Mouse (Mus musculus): ENCODE results near the gene Jag1.

Jag1 gene

DNA sequence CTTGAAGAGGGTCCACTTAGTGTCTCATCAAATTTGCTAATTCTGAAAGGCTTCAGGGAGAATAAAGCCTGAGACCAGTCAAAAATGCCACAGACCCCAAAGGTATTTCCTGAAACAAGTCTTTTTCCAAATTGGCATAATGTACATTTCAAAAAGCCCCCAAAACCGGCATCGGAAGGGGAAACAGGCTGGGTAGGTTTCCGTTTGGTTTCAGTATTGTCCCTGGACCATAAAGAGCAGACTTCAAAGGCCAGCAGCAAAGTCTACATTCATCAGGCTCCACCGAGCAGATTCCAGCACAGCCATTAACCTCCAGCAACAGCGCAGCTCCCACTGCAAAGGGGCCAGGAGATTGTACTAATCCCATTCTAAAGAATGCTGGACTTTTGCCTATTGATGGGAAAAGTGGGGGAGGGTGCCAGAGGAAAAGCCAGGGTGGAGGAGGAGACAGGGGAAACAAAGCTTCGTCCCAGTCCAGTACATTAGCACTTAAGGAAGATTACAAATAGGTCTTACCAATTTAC is 17.2 kb downstream of the Jag1 start:
- in situ Hi-C loops (cut with MboI) = no loop called here

DNA sequence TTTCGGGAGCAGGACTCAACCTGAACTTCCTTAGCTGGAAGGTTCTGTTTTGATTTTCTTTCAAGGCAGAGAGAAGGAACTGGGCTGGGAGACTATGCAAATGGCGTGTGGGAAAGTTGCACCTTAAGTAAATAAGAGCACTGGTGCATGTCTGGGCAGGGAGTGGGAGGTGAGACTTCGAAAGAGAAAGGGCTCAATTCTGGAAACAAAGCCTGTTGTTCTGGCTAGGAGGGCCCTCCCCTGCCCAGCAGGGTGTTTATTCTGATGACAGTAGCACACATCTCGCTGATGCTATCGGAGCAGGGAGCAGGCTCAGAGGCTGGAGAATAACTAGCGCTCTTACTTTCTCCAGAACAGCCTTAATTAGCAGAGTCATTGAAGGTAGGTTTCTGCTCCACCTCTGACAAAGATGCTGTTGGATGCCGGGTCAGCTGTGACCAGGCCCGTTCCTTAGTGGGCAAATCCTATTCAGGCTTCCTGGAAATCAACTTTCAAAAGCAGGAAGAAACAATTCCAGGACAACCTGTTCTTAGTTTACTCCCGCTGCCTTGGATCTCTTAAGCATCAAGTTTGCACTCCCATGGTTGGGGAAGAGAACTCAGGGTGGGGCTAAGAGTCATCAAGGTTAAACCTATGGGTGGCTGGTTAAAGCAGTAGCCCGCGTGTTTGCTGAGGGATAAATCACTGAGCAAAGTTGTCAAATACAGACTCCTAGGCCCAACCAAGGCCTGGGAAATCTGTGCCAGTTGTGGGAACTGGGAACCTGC is 18.0 kb downstream of the Jag1 start:
- in situ Hi-C loops (cut with MboI) = no loop called here

DNA sequence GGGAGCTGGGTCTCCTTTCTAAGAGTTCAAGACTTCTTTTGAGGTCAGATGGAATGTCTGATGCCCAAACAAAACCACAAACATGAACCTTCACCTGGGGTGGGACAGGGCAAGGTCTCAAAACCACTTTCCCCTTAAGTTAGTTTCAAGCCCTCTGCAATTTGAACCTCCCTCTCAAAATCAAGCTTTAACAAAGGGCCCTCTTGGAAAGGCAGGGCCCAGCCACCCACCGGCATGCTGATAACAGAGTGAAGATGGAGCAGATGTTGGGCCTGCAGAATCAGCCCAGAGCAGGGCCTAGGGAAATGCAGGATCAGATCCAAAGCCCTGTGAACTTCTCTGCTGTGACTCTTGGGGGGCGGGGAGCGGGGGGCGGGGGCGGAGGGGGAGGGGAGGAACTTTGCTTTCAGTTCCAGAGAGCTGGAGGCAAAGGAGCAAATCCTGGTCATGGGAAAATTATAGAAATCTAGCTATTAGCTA is 19.4 kb downstream of the Jag1 start:
- in situ Hi-C loops (cut with MboI) = no loop called here

DNA sequence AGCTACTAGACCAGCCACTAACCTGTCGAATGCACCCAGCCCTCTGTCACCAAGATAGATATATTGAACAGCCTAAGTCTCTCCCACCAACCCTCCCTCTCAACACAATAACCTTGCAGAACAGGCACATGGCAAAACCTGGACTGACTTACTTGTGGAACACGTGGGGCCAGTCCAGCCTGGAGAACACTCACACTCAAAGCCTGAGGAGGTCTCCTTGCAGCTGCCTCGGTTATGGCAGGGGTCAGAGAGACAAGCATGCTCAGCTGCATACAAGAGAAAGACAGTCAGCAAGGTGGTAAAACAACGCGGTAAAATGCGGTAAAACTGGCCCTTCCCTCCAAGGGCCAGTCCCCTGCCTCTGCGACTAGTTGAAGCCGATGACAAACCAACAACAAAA is 22.1 kb downstream of the Jag1 start:
- in situ Hi-C loops (cut with MboI) = no loop called here

DNA sequence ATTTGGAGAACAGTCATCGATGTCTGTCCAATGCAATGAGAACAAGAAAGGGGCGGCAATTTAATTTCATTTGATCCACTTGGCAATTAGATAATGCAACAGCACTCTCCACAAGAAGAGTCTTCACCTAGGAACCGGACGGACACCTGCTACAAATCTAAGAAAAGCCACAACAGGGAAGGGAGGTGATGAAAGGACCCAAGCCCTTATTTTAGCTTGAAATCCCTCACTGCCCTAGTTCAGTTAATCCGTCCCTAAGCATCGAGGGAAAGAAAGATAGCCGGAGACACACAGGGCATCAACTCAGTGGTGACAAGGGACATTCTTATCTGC is 23.2 kb downstream of the Jag1 start:
- in situ Hi-C loops (cut with MboI) = no loop called here

DNA sequence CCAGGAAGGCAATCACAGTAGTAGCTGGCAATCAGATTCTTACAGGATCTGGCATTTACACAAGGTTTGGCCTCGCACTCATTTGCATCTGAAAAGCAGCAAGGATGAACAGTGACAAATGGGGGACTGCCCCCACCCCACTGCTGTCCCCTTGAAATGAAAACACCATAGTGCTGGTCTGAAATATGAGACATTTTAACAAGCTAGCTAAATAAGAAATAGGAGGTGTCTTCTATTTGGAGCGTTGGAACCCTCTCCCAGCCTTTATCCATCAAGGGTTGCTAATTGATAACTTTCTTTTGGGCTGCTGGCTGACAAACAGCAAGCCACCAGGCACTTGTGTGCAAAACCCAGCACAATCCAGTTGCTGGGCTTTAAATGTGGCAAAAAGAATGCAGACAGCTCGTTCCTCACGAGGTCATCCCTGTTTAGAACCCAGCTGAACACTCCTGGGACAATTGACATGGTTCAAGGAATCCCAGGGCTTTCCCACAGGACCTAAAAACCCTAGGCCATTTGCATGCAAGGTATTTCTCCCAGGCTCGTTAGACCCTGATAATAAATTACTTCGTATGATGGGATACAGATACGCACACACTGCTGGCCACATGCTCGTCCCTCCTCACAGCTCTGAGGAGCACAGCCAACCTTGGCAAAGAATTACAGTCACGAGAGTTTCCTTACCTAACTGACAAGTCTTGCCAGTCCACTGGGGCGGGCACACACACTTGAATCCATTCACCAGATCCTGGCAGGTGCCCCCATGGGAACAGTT is 23.7 kb downstream of the Jag1 start:
- in situ Hi-C loops (cut with MboI) = no loop called here

DNA sequence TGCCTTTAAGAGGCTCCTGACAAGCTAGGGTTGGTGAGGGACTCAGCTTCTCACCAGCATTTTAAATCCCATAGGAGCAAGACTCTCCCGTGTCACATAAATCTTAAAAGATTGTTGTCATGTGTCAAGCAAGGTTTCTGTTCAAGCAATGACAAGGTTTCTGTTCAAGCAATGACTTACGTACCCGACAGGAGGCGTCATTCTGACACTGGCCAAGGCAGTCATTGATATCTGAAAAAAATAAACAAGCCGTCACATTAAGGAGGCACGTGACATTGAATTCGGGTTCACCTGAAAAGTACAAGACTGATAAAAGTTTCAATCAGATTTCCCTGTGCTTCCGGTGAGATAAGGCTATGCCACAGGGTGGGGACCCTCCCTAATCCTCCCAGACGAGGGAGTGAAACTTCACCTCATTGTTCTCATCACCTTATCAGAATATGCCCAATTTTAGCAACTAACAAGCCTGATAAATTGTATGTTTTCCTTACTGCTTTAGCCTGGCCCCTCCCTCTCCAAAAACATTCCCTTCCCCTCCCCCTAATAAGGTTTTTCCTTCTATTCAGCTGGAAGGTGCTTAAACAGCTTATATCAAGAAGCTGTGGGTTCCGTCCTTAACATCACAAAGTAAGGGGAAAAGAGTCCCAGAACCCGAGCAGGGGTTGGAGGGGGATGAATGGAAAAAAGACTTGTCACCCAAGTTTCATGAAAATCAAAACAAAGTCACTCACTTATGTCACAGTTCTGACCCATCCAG is 24.5 kb downstream of the Jag1 start:
- in situ Hi-C loops (cut with MboI) = no loop called here

DNA sequence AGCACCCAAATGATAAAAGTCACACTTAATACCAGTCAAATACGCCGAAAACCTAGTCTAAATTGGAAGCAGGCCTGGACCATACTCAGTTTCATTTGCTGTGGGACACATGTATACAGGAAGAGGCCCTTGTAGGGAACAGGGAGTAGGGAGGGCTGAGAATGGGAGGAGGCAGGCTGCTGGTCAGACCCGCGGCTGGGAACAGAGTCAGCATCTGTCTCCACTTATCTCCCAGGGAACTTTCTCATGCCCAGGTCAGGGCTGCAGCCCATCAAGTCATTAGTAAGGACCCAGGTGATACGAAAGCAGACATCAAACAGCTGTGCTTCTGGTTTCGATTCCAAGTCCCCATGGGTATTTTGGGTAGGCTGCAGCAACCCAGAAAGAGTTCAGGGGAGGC is 28.7 kb downstream of the Jag1 start:
- in situ Hi-C loops (cut with MboI) = no loop called here

DNA sequence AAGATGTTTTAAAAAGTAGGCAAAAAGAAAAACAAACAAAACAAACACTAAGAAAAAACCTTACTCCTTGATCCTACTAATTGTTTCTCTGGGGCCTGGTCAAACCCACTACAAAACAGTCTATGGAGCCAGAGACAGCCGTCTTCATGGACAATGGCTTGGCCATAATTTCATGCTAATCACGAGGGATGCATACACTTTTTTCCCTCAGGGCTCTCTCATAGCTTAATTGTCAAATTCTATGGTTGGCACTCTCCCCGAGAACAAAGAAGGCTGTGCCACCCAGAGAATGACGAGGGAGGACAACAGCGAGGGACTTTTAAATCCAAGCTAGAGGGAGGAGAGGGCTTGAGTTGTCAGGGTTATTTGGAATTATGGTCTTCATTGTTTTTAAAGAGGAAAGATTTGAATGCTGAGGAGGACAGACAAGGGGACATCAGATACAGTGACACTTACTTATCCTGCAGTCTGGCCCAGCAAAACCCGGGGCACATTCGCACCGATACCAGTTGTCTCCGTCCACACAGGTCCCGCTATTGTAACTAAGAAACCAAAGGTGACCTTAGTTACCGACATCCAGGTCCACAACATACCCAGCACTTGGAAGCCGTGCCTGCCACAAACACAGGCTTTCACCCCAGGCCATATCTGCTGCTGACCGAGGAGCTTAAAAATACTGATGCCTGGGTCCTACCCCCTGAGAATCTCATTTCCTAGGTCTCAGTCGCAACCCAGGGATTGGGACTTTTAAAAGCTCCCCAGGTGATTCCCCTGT is 29.6 kb downstream of the Jag1 start:
- in situ Hi-C loops (cut with MboI) = no loop called here

DNA sequence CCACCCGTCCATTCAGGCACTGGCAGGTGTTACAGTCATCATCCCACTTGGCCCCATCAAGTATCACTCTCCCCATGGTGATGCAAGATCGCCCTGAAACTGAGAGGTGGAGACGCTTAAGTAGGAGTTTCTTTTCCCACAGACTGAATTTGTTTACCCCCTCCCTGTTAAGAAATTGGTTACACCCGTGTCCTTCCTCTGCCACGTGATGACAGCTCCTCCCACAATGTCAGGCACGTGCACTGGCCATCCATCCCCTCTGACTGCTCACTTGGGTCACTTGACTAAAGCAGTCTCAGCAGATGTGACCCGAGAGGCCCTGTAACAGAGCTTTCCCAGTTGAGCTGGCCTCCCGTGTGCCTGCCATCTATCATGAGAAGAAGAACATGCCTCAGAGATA is 31.2 kb downstream of the Jag1 start:
- in situ Hi-C loops (cut with MboI) = no loop called here

DNA sequence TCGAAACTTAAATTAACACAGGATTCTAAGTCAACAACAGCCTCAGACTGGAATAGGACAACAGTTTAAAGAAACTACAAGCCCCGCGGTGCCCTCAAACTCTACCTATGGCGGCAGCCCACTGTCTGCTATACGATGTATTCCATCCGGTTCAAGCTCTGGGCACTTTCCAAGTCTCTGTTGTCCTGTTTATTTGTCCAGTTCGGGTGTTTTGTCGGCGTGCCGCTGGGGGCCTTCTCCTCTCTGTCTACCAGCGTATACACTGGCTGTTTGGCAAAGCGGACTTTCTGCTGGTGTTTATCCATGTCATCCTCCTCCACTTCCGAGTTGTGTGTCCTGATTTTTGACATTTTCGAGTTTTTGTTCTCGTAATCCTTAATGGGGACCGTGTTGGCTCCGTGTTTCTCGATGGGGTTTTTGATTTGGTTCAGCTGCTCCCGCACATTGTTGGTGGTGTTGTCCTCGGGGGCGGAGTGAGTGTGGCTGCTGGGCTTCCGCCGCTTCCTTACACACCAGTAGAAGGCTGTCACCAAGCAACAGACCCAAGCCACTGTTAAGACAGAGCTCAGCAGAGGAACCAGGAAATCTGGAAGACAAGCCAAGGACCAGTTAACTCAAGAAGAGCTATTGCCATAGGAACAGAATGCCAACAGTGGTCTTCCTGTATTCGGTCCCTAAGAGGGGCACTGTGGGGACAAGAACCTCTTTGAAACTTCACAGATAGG is 33.4 kb downstream of the Jag1 start:
- in situ Hi-C loops (cut with MboI) = no loop called here

DNA sequence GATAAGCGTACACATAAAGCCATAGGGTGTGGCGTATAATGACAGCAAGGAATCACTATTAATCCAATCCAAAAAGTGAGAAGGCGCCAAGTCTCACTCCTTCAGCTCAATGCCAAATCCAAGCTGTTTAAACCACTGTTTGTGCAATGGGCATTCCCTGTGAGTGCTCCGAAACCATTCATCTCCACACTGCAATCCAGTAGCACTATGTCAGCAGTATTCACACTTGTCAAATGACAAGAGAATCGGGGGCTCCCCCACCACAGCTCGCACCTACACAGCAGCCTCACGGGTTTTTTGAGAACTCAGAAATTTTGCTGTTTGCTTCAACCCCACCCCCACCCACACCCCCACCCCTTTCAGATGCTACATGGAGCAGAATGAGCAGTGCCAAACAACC is 35.4 kb downstream of the Jag1 start:
- in situ Hi-C loops (cut with MboI) = no loop called here

DNA sequence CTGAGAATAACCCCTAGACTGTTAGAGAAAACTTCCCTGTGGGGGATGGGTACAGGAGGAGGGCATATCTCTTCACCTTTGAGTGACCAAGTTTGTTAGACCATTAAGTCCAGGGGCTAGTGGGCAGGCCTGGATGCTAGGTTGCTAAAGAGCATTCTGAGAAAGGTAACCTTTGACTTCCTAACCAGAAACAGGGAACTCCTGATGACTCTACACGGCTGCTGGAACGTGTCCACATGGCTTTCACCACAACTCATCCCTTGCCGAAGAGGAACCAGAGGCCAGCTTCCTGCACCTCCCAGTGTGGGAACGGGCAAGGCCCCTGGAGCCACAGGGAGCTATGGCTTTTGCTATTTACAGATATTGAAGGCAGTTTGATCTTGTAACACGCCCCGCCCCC is 36.0 kb downstream of the Jag1 start:
- in situ Hi-C loops (cut with MboI) = no loop called here

DNA sequence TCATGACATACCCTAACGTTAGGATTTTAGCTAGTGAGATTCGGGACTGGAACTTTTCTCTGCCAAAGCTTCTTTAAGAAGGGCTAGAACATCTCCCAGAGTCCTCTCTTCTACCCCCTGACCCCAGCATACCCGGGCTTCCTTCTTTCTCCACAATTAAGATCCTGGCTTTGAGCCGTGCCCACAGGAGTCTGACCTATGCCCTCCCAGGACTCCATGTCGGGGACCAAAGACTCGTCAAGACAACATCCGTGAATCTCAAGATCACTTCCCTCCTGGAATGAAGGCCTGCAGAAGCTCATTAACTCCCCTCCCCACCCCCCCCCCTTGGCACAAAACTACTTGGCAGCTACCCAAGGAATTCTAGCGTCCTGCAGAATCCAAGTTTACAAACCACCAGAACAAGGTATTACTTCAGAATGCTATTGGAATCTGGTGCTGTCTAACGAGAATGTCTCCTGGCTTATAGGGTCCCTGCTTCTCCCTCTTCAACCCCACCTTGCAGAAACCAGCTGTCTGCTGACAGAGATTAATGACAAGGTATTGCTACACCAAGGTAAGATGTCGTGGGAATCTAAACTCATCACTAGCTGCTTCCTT is 36.6 kb downstream of the Jag1 start:
- in situ Hi-C loops (cut with MboI) = no loop called here

DNA sequence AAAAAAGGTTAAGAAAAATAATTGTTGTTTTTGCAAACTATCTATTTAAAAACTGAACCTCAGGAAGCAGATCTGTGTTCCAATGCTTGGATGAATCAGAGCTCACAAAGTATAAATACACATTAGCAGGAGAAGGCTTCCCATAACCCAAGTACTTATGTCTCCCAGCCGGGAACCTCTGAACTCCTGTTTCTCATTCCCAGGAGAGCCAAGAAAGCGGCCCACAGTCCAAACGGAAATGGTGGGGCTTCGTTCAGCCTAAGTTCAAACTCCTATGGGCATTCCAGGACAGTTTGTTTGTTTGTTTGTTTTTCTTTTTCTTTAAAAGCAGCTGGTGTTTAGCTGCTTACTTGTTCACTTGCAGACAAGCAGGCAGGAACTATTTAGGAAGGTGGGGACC is 37.7 kb downstream of the Jag1 start:
- in situ Hi-C loops (cut with MboI) = no loop called here

DNA sequence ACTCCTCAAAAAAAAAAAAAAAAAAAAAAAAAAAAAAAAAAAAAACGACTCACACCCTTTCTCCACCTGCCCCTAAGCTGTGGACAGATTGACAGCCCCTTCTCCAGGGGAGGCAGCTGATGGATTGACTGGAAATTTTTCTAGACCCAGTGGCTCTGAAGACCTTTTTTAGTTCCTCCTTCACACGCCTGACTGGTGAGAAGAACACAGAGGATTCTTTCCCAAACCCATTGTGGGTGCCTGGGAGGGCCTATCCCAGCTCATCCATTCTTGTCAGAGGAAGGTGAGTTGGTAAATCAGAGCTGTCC is 42.2 kb downstream of the Jag1 start:
- in situ Hi-C loops (cut with MboI) = no loop called here

DNA sequence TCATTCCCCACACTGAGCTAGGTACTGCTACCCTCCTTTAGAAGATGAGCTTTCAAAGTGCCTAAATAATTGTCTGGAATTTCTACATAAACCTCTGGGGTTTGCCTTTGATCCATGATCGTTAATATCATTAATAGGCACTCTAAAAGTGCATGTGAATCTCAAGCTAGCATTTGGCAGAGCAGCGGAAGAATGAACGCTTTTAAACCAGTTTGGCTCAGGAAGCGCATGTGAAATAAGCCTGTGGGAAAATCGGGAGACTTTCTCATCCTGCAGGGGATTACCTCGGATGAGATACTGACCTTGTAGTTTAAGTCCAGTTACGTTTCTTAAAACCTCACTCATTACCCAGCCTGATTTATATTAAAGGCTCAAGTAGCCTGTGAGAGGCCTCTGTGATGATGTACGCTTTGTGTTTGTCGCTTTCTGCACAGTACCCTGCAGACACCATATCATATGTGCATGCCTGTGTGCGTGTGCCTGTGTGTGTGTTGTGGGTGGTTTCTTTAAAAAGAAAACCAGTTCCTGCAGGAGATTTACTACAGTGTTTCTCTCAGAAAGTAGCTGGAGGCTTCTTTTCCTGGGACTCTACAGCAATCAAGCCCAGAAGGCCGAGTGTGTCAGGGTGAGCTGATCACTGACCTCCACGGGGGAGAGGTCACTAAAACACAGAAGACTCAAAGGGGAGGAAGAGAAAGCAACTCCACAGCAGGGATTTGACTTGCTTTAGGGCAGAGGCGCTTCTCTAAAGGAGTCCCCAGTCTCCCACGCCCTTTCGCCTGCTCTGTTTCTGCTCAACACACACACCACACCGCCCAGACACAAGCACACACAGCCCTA is 42.8 kb downstream of the Jag1 start:
- in situ Hi-C loops (cut with MboI) = no loop called here

DNA sequence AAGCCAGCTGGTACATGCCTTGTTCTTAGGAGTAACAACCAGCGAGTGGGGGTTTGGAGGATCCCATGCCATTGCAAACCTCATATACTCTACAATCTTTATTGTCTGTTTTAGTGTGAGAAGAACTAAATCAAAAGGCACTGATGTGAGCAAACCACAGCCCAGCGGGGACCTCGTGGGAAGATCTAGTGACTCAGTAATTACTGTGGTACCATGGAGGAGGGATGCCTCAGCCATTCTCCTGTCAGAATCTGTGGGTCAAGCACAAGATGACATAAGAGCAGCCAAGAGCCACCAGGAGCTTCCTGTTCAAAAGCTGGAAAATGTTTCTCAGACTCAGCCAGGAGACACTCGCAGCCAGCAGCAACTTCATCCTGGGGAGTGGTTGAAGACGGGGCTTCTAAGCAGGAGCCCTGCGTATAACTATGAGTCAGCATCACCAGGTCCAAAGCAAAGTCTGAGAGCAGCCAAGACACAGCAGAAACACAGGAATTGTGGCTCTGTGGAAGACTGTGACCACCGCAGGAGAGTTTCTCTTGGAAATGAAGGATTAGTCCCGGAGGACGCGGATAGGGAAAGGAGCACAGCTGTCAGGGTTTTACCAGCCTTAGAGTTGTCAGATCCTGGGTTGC is 48.8 kb downstream of the Jag1 start:
- in situ Hi-C loops (cut with MboI) = no loop called here

DNA sequence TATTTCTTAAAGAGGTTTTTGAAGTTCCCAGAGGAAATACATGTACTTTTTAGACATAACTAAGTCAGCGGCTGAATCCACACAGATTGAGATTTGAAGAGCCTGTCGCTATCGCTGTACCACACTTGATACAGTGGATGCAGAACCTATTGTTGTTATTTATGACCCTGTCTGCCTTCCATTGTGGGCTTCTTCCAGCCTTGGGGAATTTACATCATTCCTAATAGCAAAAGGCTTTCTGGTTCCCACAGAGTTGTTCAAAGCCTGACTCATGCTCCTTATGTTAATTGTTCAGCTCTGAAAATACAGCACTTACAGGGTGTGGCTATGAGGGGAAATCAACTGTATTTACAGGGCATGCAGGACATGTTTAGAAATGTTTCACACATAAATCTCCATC is 51.9 kb downstream of the Jag1 start:
- in situ Hi-C loops (cut with MboI) = no loop called here

DNA sequence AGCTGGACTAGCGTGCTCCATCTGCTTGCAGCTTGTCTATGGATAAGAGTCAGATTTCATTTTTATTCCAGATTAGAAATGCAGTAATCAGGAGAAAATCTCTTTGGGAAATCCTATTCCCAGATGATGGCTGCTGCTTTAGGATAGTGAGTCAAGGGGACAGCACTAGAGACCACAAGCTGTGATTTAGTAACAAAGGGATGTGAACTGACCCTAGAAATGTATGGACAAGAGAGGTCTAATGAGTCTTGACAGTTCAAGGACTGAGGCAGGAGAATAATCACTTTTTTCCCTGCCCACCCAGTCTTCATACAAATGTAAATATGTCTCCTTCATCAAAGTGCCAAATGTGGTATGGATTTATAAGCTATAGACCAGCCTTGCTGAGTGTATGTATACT is 52.6 kb downstream of the Jag1 start:
- in situ Hi-C loops (cut with MboI) = no loop called here
